Mouse (Mus musculus) bone marrow, adult 2 months (tissue): ENCODE measurements around the gene Tigd4.
A peak's percentile ranks its signal among the peaks of the same experiment; 100 is the strongest.

Experiments used
- CTCF ChIP-seq: fragments of 200-500 bp; IDR thresholded peaks from 2 replicates; pipeline ENCODE4 v1.5.1; 2011; ENCODE audit warnings: low read length, control low read depth; ENCODE audit not compliant: control insufficient read depth, insufficient read depth
- POLR2A ChIP-seq: fragments of 200-500 bp; IDR thresholded peaks from 2 replicates; pipeline ENCODE4 v1.6.1; 2011; ENCODE audit warnings: low read depth, mild to moderate bottlenecking, control low read depth, low read length, borderline replicate concordance; ENCODE audit not compliant: control insufficient read depth

DNA sequence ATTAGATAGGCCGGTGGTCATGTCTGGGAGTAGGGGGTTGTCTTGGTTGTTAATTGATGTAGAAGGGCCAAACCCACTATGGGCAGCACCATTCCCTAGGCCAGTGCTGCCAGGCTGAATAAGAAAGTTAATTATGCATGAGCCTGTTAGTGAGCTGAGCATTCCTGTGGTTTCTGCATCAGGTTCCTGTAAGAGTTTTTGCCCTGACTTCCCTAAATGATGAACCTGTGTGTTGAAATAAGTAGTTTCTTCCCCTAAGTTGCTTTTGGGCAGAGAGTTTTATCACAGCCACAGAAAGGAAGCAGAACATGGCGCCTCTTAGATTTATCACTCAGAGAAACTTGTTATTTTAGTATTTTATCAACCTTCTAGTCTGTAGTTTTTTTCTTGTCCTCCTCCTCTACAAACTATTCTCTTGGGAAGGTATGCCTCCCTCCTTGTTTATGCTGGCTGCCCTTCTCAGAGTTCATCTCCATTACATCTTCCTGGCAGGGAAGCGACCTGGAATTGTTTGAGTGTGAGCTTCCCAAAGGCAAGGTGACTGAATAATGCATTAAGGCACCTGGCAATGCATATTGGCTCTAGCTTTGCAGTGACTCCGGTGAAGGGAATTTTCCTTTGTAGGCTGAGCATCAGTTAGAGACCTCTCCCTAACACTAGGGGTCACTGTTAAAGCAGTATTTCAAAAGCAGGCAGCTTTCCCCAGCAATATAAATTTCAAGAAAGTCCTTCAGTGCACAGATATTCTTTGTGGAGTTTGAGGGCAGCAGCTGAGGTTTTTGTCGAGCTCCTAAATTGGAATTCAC lies 21.9 kb downstream of the Tigd4 start:
- TF ChIP-seq CTCF (0 out of 2 replicates have a peak, but pooled peaks have one; percentile 19), POLR2A (no peak)
